Mouse (Mus musculus): ENCODE data around the gene Myo7a. TPM values are rescaled to one million over a fixed set of nuclear protein-coding genes. Genes with fewer than 3 reads are reported as not detected.

Gene Myo7a
- polyA plus RNA-seq, 1 experiment from 2014 or later, result 10.5 TPM

GRCm38 (mm10) chr7:98097557-98097956, 21.8 kb downstream of the Myo7a start:
- 0 out of 2 replicates have a peak, but pooled peaks cover 3% of the 10 kb centered on the region for H3K4me1 ChIP-seq
- H3K4me3 ChIP-seq, result no peak overlapping the region
- H3K4me2 ChIP-seq, result no peak overlapping the region
- no peaks in the 10 kb centered on the region for H3K9me3 ChIP-seq
- no peak overlapping the region for H3K27ac ChIP-seq
- WGBS, result 94% methylated on average over 8 of the region's 8 CpGs
- H3K36me3 ChIP-seq, result peaks cover 15% of the 10 kb centered on the region
- no peak for ATAC-seq (ENCODE audit: insufficient number of reproducible peaks, insufficient read depth, low FRiP score, low TSS enrichment, low read depth)
- no peaks in the 10 kb centered on the region for H3K27me3 ChIP-seq
- no peak overlapping the region for H3K9ac ChIP-seq

GRCm38 (mm10) chr7:98095852-98096251, 23.5 kb downstream of the Myo7a start:
- 95% methylated on average over 4 of the region's 4 CpGs for WGBS
- Histone ChIP-seq H3K36me3 (peaks cover 20% of the 10 kb centered on the region), H3K4me2 (no peak overlapping the region), H3K4me3 (no peak overlapping the region), H3K9ac (no peak overlapping the region), H3K4me1 (peaks cover 5% of the 10 kb centered on the region), H3K27me3 (no peaks in the 10 kb centered on the region), H3K27ac (no peak overlapping the region), H3K9me3 (no peaks in the 10 kb centered on the region)
- ATAC-seq (ENCODE audit: insufficient number of reproducible peaks, insufficient read depth, low FRiP score, low TSS enrichment, low read depth), result no peak

- no peak overlapping the region for H3K4me2 ChIP-seq
- H3K9ac ChIP-seq, result no peak overlapping the region
- WGBS, result 53% methylated on average over 2 of the region's 2 CpGs
- no peaks in the 10 kb centered on the region for H3K36me3 ChIP-seq
- no peaks in the 10 kb centered on the region for H3K27me3 ChIP-seq
- no peaks in the 10 kb centered on the region for H3K9me3 ChIP-seq
- peaks cover 20% of the 10 kb centered on the region for H3K4me1 ChIP-seq
- no peak for ATAC-seq (ENCODE audit: insufficient number of reproducible peaks, insufficient read depth, low FRiP score, low TSS enrichment, low read depth)
- no peak overlapping the region for H3K4me3 ChIP-seq
- no peak overlapping the region for H3K27ac ChIP-seq
Measured at GRCm38 (mm10) chr7:98086346-98086745, 33.0 kb downstream of the Myo7a start.

DNA sequence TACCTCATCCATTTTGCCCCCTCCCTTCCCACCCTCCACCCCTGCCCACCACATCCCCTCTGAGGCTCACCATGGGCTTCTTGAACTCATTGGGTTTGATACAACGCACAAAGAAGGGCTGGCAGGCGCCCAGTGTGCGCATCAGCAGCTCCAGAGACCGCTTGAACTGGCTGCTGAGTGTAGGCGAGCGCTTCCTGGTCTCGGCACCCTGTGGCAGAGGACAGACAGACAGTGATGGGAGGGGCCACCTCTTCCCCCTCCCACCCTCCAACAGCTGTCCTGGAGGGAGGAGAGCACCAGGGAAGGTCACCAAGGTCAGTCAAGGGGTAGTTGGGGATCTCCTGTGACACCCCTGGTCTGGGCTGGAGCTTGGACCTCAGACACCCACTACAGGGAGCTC, 34.0 kb downstream of the Myo7a start:
- Histone ChIP-seq H3K36me3 (no peaks in the 10 kb centered on the region), H3K4me3 (no peak overlapping the region), H3K9me3 (no peaks in the 10 kb centered on the region), H3K9ac (no peak overlapping the region), H3K4me1 (peaks cover 20% of the 10 kb centered on the region), H3K4me2 (no peak overlapping the region), H3K27me3 (no peaks in the 10 kb centered on the region), H3K27ac (no peak overlapping the region)
- ATAC-seq (ENCODE audit: insufficient number of reproducible peaks, insufficient read depth, low FRiP score, low TSS enrichment, low read depth), result no peak
- 70% methylated on average over 7 of the region's 7 CpGs for WGBS

DNA sequence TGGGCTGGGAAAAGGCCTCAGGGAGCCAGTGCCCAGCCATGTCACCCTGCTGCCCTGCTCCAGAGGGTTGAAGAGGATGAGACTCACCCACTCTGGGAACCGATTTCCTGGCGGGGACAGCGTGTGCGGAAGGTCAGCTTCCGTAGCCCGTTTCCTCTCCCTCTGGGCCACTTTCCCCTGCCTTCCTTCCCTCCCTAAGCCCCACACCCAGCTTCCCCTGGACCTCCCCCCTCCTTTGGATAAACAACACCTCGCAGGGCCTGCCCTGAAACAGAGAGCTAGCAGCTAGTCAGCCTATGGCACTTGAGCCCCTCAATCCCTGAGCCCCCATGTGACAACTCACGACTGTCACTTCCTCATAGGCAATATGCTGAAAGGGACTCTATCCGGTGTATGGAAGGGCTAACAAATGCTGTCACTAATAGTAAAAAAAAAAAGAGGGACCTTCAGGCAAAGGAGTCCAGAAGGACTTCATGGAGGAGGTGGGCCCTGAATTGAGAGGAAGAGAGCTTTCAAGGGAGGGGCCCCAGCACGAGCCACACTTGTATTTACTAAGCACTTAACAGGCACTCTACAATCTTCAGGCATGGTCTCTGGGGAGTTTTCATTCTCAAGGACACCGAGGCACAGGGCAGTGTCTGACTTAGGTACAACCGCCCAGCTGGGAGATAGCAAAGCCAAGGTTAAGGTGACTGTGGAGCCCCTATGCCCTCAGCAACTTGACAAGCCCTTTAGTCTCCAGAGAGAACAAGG, 34.6 kb downstream of the Myo7a start:
- Histone ChIP-seq H3K27me3 (no peaks in the 10 kb centered on the region), H3K9me3 (no peaks in the 10 kb centered on the region), H3K36me3 (no peaks in the 10 kb centered on the region), H3K27ac (no peak overlapping the region), H3K9ac (peak overlapping the region; percentile 44; the same call in 1 of the 2 replicates), H3K4me2 (no peak overlapping the region), H3K4me1 (peaks cover 20% of the 10 kb centered on the region), H3K4me3 (no peak overlapping the region)
- ATAC-seq (ENCODE audit: insufficient number of reproducible peaks, insufficient read depth, low FRiP score, low TSS enrichment, low read depth), result no peak
- WGBS, result 43% methylated on average over 12 of the region's 12 CpGs

GRCm38 (mm10) chr7:98082376-98082775, 36.9 kb downstream of the Myo7a start:
- Histone ChIP-seq H3K27me3 (no peaks in the 10 kb centered on the region), H3K4me3 (no peak overlapping the region), H3K36me3 (no peaks in the 10 kb centered on the region), H3K9ac (no peak overlapping the region), H3K9me3 (no peaks in the 10 kb centered on the region), H3K4me2 (no peak overlapping the region), H3K27ac (no peak overlapping the region), H3K4me1 (peaks cover 20% of the 10 kb centered on the region)
- ATAC-seq (ENCODE audit: insufficient number of reproducible peaks, insufficient read depth, low FRiP score, low TSS enrichment, low read depth), result no peak
- WGBS, result 34% methylated on average over 5 of the region's 5 CpGs

DNA sequence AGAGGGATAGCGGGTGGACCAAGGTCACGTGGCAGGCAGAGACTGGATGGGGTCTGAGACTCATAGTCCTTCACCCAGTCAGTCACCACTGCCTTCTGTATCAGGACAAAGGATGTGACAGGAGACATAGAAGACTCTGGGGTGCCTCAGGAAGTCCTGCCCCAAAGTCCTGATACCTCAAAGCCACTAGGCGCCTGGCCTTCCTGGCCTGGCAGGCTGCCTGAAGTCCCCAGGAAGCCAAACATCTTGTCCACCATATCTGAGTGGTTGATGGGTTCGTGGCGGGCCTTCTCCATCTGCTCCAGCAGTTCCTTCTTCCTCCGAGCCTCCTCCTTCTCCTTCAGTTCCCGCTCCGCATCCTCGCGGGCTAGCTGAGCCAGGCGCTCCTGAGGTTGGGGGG, 41.9 kb downstream of the Myo7a start:
- Histone ChIP-seq H3K4me2 (no peak overlapping the region), H3K27ac (no peak overlapping the region; the same call in 1 of the 2 replicates), H3K4me1 (peaks cover 6% of the 10 kb centered on the region), H3K4me3 (no peak overlapping the region), H3K36me3 (peaks cover 10% of the 10 kb centered on the region), H3K9ac (0 out of 2 replicates have a peak overlapping the region, but pooled peaks have one; percentile 32), H3K9me3 (no peaks in the 10 kb centered on the region), H3K27me3 (no peaks in the 10 kb centered on the region)
- WGBS, result 86% methylated on average over 11 of the region's 11 CpGs
- no peak for ATAC-seq (ENCODE audit: insufficient number of reproducible peaks, insufficient read depth, low FRiP score, low TSS enrichment, low read depth)

GRCm38 (mm10) chr7:98071620-98072019, 47.7 kb downstream of the Myo7a start:
- Histone ChIP-seq H3K9ac (no peak overlapping the region), H3K36me3 (peaks cover 10% of the 10 kb centered on the region), H3K9me3 (no peaks in the 10 kb centered on the region), H3K4me3 (no peak overlapping the region), H3K4me1 (no peaks in the 10 kb centered on the region), H3K27ac (no peak overlapping the region), H3K27me3 (no peaks in the 10 kb centered on the region), H3K4me2 (no peak overlapping the region)
- 32% methylated on average over 5 of the region's 5 CpGs for WGBS
- ATAC-seq (ENCODE audit: insufficient number of reproducible peaks, insufficient read depth, low FRiP score, low TSS enrichment, low read depth), result no peak

DNA sequence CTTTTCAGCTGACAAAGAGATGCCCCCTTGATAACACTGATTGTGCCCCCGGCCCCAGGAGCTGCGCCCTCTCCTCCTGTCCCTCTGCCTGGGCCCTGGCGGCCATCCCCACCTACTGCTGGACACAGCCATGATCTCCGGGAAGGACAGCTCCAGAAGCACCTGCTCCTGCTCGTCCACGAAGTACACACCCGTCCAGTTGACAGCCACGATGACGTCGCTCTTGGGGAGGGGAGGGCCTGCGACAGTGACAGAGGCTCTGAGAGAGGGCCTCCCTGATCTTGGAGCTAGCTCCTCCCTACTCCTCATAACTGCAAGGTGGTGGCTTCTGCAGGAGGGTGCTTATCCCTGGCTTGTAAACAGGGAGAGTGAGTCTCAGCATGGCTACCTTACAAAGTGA, 53.1 kb downstream of the Myo7a start:
- Histone ChIP-seq H3K4me2 (no peak overlapping the region), H3K27me3 (no peaks in the 10 kb centered on the region), H3K36me3 (0 out of 2 replicates have a peak, but pooled peaks cover 5% of the 10 kb centered on the region), H3K4me1 (no peaks in the 10 kb centered on the region), H3K4me3 (no peak overlapping the region), H3K9ac (no peak overlapping the region), H3K27ac (no peak overlapping the region), H3K9me3 (no peaks in the 10 kb centered on the region)
- no peak for ATAC-seq (ENCODE audit: insufficient number of reproducible peaks, insufficient read depth, low FRiP score, low TSS enrichment, low read depth)
- 90% methylated on average over 11 of the region's 11 CpGs for WGBS

DNA sequence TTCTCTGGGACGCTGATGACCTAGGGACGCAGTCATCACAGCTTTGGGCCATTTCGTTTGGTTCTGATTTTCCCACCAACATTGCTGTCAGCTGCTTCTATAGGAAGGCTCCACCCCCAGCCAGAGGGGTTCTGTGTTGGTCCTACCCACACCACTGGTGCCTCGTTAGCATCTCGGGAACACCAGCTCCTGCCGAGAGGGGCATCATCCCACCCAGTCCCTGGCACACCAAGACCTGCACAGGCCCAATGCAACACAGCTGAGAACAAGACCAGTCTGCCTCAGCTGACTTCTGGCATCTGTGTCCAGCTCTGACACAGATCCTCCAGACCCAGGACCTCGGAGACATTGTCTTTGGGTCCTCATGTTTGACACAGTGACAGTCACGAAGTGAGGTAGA, 64.4 kb downstream of the Myo7a start:
- H3K4me2 ChIP-seq, result no peak overlapping the region
- H3K36me3 ChIP-seq, result peaks cover 7% of the 10 kb centered on the region; the same call in 1 of the 2 replicates
- no peak overlapping the region for H3K4me3 ChIP-seq
- H3K9me3 ChIP-seq, result no peaks in the 10 kb centered on the region
- no peaks in the 10 kb centered on the region for H3K4me1 ChIP-seq
- 88% methylated on average over 8 of the region's 8 CpGs for WGBS
- no peak overlapping the region for H3K9ac ChIP-seq
- no peaks in the 10 kb centered on the region for H3K27me3 ChIP-seq
- ATAC-seq (ENCODE audit: insufficient number of reproducible peaks, insufficient read depth, low FRiP score, low TSS enrichment, low read depth), result no peak
- H3K27ac ChIP-seq, result no peak overlapping the region

GRCm38 (mm10) chr7:98054461-98054860, 64.9 kb downstream of the Myo7a start:
- Histone ChIP-seq H3K4me2 (no peak overlapping the region), H3K9me3 (no peaks in the 10 kb centered on the region), H3K27ac (no peak overlapping the region), H3K9ac (no peak overlapping the region), H3K4me3 (no peak overlapping the region), H3K27me3 (no peaks in the 10 kb centered on the region), H3K4me1 (no peaks in the 10 kb centered on the region), H3K36me3 (peaks cover 7% of the 10 kb centered on the region; the same call in 1 of the 2 replicates)
- 89% methylated on average over 9 of the region's 9 CpGs for WGBS
- no peak for ATAC-seq (ENCODE audit: insufficient number of reproducible peaks, insufficient read depth, low FRiP score, low TSS enrichment, low read depth)

- H3K36me3 ChIP-seq, result peaks cover 7% of the 10 kb centered on the region; the same call in 1 of the 2 replicates
- no peaks in the 10 kb centered on the region for H3K27me3 ChIP-seq
- no peak overlapping the region for H3K9ac ChIP-seq
- H3K4me3 ChIP-seq, result no peak overlapping the region
- H3K27ac ChIP-seq, result no peak overlapping the region
- H3K4me2 ChIP-seq, result no peak overlapping the region
- no peaks in the 10 kb centered on the region for H3K4me1 ChIP-seq
- 18% methylated on average over 8 of the region's 8 CpGs for WGBS
- ATAC-seq (ENCODE audit: insufficient number of reproducible peaks, insufficient read depth, low FRiP score, low TSS enrichment, low read depth), result no peak
- H3K9me3 ChIP-seq, result no peaks in the 10 kb centered on the region
Measured at GRCm38 (mm10) chr7:98051980-98052379, 67.3 kb downstream of the Myo7a start.

Data from embryonic facial prominence, embryonic 13.5 days (tissue).